Mouse (Mus musculus) lung, adult 2 months (tissue): ENCODE measurements around the gene Dhcr24. TPM values are rescaled to one million over a fixed set of nuclear protein-coding genes. Genes with fewer than 3 reads are reported as not detected.

Experiments used
- DNase-seq: peaks from one replicate; pipeline ENCODE4 v3.0.0; 2022
- H3K4me1 ChIP-seq: fragments of 200-500 bp; 2 replicates; pipeline ENCODE4 v1.6.1; 2011; ENCODE audit warnings: low read length; ENCODE audit not compliant: control insufficient read depth, insufficient read depth
- H3K4me3 ChIP-seq: fragments of 200-500 bp; replicated peaks from 2 replicates; pipeline ENCODE3; 2011; ENCODE audit warnings: low read depth, mild to moderate bottlenecking, control low read depth, low read length; ENCODE audit errors: extremely low read depth
- CTCF ChIP-seq: fragments of 200-500 bp; IDR thresholded peaks from 2 replicates; pipeline ENCODE4 v1.5.1; 2011; ENCODE audit warnings: mild to moderate bottlenecking, low read length, control low read depth; ENCODE audit not compliant: insufficient read depth
- POLR2A ChIP-seq: fragments of 200-500 bp; IDR thresholded peaks from 2 replicates; pipeline ENCODE4 v1.6.1; 2011; ENCODE audit warnings: low read depth, mild to moderate bottlenecking, control low read depth, low read length, borderline replicate concordance; ENCODE audit errors: extremely low read depth
- WGBS: fragments of 180-500 bp; shearing (Covaris S2); methylation state at CpG from one replicate; pipeline ENCODE4 v1.1.7; 2018; 5-methylcytosine and 5-hydroxymethylcytosine counted together
- polyA plus RNA-seq: library from polyadenylated mRNA; depleted of rRNA; stranded (reverse); fragments of >200 nt; gene quantifications from 2 replicates; pipeline ENCODE4 v1.2.3, GENCODE M21; 2012

Gene Dhcr24
- polyA plus RNA-seq, 1 experiment, result 94.0 TPM

DNA sequence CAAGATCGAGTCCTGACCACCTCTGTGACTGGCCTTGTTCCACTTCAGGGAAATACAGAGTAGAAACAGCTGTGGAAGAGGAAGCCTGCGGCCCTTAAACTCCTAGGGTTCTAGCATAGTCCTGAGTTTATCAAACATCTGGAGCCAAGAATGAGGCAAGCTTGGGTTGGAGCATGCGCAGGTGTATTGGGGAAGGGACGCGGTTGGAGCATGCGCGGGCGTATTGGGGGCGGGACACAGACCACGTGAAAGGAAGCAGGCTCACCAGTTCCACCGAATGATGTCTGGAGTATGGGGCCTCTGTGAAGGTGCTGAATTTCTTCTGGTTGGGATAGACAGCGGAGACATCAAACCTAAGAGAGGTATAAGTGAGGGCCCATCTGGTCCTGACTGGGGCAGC is 54.8 kb downstream of the Dhcr24 start:
- Histone ChIP-seq H3K4me1 (no peaks in the 10 kb centered on the region), H3K4me3 (no peak overlapping the region)
- TF ChIP-seq POLR2A (no peak), CTCF (no peak)
- no peak for DNase-seq
- 70% methylated on average over 12 of the region's 12 CpGs for WGBS

DNA sequence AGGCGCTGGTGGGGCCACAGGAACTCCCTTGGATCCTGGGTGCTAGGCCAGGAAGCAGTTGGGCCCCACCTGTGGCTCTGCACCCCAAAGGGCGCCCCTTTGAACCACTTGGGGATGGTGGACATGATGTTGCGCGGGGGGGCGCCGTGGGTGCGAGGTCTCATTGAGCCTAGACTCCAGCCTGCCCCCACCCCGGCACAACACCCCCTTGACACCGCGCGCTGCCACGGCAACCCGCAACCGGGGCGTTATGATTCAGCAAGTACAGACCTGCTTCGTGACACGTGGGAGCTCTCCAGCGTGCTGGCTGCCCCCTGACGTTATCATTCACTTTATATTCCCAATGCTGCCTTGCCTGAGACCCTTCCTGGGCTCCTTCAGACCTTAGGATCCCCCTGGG is 56.2 kb downstream of the Dhcr24 start, which contains the start of gene Lexm:
Gene Lexm (minus strand): TSS at position 186 of the 400 bp plus-strand sequence.
- H3K4me3 ChIP-seq, result no peak within 1 kb of the TSS
- WGBS, result 2% methylated on average over 19 of the region's 19 CpGs

DNA sequence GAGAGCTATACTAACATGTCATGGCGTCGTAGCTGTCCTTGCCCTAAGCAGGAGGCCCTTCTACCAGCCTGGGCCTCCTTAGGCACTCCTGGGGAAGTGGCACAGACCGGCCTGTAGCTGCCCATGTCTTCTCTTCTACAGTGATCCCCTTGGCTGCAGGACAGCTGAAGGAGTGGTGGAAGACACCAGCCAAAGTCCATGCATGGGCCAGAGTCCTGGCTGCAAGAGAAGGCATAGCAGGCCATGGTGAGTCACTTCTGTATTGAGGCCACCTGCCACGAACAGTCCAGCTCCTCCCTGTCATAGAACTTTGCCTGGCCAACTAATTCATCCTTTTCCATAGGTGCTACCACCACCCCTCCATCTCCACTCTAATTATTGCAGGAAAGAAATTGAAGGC is 58.1 kb downstream of the Dhcr24 start:
- DNase-seq, result no peak
- WGBS, result 83% methylated on average over 4 of the region's 4 CpGs
- H3K4me3 ChIP-seq, result no peak overlapping the region
- TF ChIP-seq CTCF (no peak), POLR2A (no peak)
- H3K4me1 ChIP-seq, result no peaks in the 10 kb centered on the region

More for the DNA sequence above, 56.2 kb downstream of the Dhcr24 start, which contains the start of gene Lexm:
- H3K4me1 ChIP-seq, result no peaks in the 10 kb centered on the region
- TF ChIP-seq CTCF (no peak), POLR2A (no peak)
- DNase-seq, result no peak

DNA sequence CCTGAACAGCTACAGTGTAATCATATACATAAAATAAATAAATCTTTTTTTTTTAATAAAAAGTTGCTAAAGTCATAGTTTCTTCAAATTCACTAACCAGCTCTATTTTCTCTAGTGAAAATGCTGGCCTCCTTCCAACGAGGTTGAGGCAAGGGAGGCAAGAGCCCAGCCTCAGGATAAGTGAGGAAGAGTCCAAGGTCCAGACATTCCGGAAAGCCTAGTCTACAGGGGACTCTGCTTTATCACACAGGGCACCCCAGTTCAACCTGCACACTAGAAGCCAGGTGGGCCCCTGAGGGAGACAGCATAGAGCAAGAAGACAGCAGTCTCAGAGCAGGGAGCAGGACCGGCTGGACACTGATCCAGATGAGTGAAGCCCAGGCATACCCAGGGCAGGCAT is 60.6 kb downstream of the Dhcr24 start:
- Histone ChIP-seq H3K4me1 (no peaks in the 10 kb centered on the region), H3K4me3 (no peak overlapping the region)
- no peak for DNase-seq
- WGBS, result 48% methylated on average over 3 of the region's 3 CpGs
- no peak for TF ChIP-seq POLR2A
- TF ChIP-seq CTCF, result no peak

DNA sequence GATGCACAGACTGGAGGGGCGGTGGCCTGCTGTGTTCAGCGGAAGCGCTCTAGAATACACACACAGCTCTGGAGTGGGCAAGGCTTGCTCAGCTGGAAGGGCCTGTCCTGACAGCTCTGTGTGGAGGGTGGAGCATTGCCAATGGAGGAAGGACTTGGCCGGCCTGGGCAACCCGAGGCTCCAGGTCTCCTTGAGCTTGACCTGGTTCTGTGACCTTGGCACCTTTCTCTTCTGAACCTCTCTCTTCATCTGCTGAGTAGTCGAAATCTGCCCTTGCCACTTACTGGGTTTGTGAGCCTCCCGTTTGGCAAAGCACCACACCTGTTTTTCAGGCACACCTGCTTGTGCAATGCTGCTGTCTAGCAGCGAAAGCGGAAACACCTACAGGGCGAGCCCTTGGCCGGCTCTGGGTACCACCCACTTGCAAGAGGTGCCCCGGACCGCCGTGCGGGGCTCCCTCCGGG is 61.2 kb downstream of the Dhcr24 start, which contains the start of gene Ttc22:
Gene Ttc22 (plus strand): TSS at position 403 of the 464 bp plus-strand sequence.
- DNase-seq, result peak; percentile 69

GRCm38 (mm10) chr4:106622712-106623111 is 61.9 kb downstream of the Dhcr24 start:
- WGBS, result 17% methylated on average over 28 of the region's 28 CpGs
- DNase-seq, result no peak
- no peak overlapping the region for H3K4me3 ChIP-seq
- TF ChIP-seq CTCF (no peak), POLR2A (no peak)
- H3K4me1 ChIP-seq, result no peaks in the 10 kb centered on the region

More for the DNA sequence above, 61.2 kb downstream of the Dhcr24 start, which contains the start of gene Ttc22:
- 18% methylated on average over 16 of the region's 16 CpGs for WGBS
- no peaks in the 10 kb centered on the region for H3K4me1 ChIP-seq
- peak within 1 kb of the TSS; percentile 12 for H3K4me3 ChIP-seq
- TF ChIP-seq CTCF, result no peak
- TF ChIP-seq POLR2A, result no peak

DNA sequence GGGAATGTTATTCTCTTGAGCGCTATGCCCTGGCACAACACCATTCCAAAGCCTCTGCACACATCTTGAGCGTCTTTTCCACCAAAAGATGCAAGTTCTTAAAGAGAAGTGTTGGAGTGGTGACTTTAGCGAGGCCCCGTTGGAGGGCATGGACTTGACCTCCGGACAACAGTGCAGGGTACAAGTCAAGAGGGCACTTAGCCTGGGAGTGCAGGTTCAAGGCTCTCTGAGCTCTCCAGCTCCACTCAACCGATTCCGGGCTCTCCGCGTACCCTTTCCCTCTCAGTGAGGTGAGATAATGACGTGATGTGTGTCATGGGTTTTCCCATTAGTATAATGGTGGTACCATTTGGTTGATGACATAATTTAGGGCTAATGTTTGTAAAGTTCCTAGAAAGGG is 63.4 kb downstream of the Dhcr24 start:
- 71% methylated on average over 10 of the region's 10 CpGs for WGBS
- TF ChIP-seq POLR2A (no peak), CTCF (no peak)
- DNase-seq, result no peak
- H3K4me3 ChIP-seq, result no peak overlapping the region
- H3K4me1 ChIP-seq, result no peaks in the 10 kb centered on the region

DNA sequence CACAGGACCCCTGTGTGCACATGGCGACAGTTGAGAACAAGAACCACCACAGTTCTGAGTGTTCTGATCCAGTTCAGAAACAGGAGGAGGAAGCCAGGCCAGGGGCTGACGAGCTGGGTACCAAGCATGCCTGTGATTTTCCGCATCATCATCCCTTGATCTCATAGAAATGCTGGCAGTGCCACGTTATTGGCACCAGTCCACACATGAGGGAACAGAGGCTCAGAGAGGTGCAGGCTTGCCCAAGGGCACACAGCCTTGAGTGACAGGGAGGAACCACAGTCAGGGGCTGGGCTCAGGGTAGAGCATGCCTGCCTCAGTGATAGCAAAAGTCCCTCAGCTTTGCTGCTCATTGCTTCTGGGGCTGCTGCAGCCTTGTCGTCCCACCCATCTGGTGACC is 67.0 kb downstream of the Dhcr24 start:
- Histone ChIP-seq H3K4me3 (no peak overlapping the region), H3K4me1 (peaks cover 2% of the 10 kb centered on the region; the same call in 1 of the 2 replicates)
- 70% methylated on average over 5 of the region's 5 CpGs for WGBS
- TF ChIP-seq CTCF (no peak), POLR2A (no peak)
- no peak for DNase-seq

DNA sequence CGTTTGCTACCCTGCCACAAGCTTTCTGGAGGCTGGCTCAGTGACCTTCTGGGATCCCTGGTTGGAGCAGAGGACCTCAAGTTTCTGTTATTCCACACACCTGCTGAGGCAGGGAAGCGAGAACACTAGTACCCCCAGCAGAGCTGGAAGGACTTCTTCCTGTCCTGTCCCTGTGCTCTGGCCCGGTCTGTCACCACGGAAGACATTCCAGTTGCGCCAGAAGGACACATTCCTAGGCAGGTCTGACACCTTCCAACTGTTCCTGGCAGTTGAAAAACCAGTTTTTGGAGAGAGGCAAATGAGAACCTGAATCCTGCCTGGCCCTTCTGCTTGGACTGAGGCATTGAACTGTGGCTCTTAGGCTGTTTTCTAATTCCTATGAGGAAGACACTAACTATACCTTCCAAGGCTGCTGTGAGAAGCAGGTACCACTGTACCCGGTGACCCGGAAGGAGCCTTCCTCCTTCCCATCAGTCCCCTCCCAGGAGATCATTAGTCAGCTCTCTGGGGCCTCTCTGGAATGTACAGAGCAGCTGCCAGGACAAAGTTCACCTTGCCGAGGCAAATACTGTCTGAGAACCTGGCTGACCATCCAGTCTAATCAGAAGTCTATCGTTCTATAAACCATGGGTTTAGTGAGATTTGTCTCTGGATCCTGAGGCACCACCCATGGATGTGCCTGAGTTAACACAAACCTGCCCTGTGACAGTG is 68.0 kb downstream of the Dhcr24 start:
- WGBS, result 27% methylated on average over 9 of the region's 9 CpGs
- no peak overlapping the region for H3K4me3 ChIP-seq
- TF ChIP-seq CTCF, result no peak
- TF ChIP-seq POLR2A, result no peak
- peaks cover 2% of the 10 kb centered on the region; the same call in 1 of the 2 replicates for H3K4me1 ChIP-seq
- no peak for DNase-seq

DNA sequence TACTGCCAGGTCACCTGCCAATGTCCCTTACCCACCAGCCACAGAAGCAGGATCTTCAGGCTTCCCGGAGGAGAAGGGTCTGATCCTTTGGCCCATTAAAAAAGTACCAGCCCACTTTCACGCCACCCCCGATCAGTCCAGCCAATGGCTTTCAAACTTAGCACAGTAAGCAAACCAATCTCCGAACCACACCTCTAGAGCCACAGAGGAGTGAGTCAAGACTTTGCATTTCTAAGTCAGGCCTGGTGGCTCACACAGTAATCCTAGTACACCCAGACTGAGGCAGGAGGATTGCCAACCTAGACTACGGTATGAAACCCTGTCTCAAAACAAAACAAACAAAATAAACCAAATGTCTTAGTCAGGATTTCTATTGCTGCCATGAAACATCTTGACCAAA is 68.5 kb downstream of the Dhcr24 start:
- no peak for DNase-seq
- WGBS, result 58% methylated on average over 5 of the region's 5 CpGs
- TF ChIP-seq CTCF (no peak), POLR2A (no peak)
- Histone ChIP-seq H3K4me1 (peaks cover 2% of the 10 kb centered on the region; the same call in 1 of the 2 replicates), H3K4me3 (no peak overlapping the region)
